Mouse (Mus musculus) hindbrain, embryonic 15.5 days (tissue): ENCODE measurements around the gene Prl5a1. TPM values are rescaled to one million over a fixed set of nuclear protein-coding genes. Genes with fewer than 3 reads are reported as not detected.

ENCODE experiments used
- ATAC-seq: fragments of 200-750 bp; cut with Nextera tagmentation; 2 replicates; pipeline ENCODE4 v1.8.0; 2017; ENCODE audit warnings: low read depth, moderate number of reproducible peaks, moderate TSS enrichment; ENCODE audit not compliant: low FRiP score
- H3K27ac ChIP-seq: fragments of 300-500 bp; sonication (generic); replicated peaks from 2 replicates; pipeline ENCODE4 v1.5.1; 2015; ENCODE audit warnings: mild to moderate bottlenecking, inconsistent platforms
- H3K27me3 ChIP-seq: fragments of 300-500 bp; sonication (generic); 2 replicates; pipeline ENCODE4 v1.6.1; 2015; ENCODE audit warnings: control low read depth, inconsistent platforms
- H3K36me3 ChIP-seq: fragments of 300-500 bp; sonication (generic); 2 replicates; pipeline ENCODE4 v1.6.1; 2015; ENCODE audit warnings: control low read depth, inconsistent platforms
- H3K4me1 ChIP-seq: fragments of 300-500 bp; sonication (generic); replicated peaks from 2 replicates; pipeline ENCODE4 v1.6.1; 2015; ENCODE audit warnings: control low read depth, inconsistent platforms
- H3K4me2 ChIP-seq: fragments of 300-500 bp; sonication (generic); 2 replicates; pipeline ENCODE4 v1.6.1; 2015; ENCODE audit warnings: moderate library complexity, mild to moderate bottlenecking, inconsistent platforms
- H3K4me3 ChIP-seq: fragments of 300-500 bp; sonication (generic); 2 replicates; pipeline ENCODE4 v1.5.1; 2015; ENCODE audit warnings: mild to moderate bottlenecking, inconsistent platforms
- H3K9ac ChIP-seq: fragments of 300-500 bp; sonication (generic); 2 replicates; pipeline ENCODE4 v1.6.1; 2015; ENCODE audit warnings: inconsistent platforms
- H3K9me3 ChIP-seq: fragments of 300-500 bp; sonication (generic); 2 replicates; pipeline ENCODE4 v1.6.1; 2016; ENCODE audit warnings: control low read depth, inconsistent platforms
- WGBS: fragments of 180-500 bp; shearing (Covaris S2); methylation state at CpG from one replicate; pipeline ENCODE4 v1.1.7; 2015; 5-methylcytosine and 5-hydroxymethylcytosine counted together
- polyA plus RNA-seq: library from polyadenylated mRNA; unstranded; fragments of >200 nt; fragmentation: Nextera tagmentation; extraction: Ambion mirVana; gene quantifications from 2 replicates; pipeline ENCODE4 v1.2.1, GENCODE M21; 2015

Gene Prl5a1
- polyA plus RNA-seq, result not detected in 2 replicates

DNA sequence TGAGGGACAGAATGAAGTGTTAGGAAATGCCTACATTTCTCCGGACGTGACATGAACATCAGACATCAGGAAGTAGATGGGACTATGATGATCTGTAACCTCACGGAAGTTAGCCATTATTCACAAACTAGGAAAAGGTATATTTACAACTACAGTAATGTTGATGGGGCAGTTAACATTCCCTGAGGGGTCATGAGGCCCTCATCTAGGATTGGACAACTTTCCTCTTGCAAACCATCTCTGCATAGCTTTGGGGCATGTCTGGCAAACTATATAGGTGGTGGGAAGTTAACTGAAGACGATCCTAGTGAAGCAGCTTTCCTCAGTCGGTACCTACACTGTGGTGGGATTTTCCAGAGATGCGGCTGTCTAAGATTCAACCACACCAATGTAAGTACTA is at the start of gene Prl5a1:
Gene Prl5a1, plus strand, starts transcription at position 301 of the 400 bp plus-strand sequence.
- Histone ChIP-seq H3K27ac (no peak within 1 kb of the TSS), H3K36me3 (no peaks in the 10 kb centered on the region), H3K4me3 (no peak within 1 kb of the TSS), H3K9ac (no peak within 1 kb of the TSS), H3K4me2 (no peak within 1 kb of the TSS), H3K4me1 (no peaks in the 10 kb centered on the region), H3K9me3 (no peaks in the 10 kb centered on the region), H3K27me3 (no peaks in the 10 kb centered on the region)
- 96% methylated on average over 6 of the region's 6 CpGs for WGBS
- no peak for ATAC-seq

DNA sequence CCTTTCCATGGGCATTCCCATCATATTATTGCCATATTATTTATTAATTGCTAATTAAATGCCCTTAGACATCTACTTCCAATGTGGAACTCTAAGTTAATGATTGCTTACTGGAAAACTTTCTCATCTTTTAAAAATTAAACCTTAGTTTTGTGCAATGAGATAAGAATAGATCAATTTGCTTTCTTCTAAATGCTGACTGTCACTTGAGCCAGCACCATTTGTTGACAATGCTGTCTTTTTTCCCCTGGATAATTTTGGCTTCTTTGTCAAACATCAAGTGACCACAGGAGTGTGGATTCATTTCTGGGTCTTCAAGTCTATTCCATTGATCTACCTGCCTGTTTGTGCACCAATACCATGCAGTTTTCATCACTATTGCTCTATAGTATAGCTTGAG is 46.1 kb upstream of the Prl5a1 start:
- Histone ChIP-seq H3K4me3 (no peak overlapping the region), H3K4me1 (no peaks in the 10 kb centered on the region), H3K36me3 (no peaks in the 10 kb centered on the region), H3K4me2 (no peak overlapping the region), H3K9ac (no peak overlapping the region), H3K27ac (no peak overlapping the region), H3K27me3 (no peaks in the 10 kb centered on the region), H3K9me3 (no peaks in the 10 kb centered on the region)
- no peak for ATAC-seq

DNA sequence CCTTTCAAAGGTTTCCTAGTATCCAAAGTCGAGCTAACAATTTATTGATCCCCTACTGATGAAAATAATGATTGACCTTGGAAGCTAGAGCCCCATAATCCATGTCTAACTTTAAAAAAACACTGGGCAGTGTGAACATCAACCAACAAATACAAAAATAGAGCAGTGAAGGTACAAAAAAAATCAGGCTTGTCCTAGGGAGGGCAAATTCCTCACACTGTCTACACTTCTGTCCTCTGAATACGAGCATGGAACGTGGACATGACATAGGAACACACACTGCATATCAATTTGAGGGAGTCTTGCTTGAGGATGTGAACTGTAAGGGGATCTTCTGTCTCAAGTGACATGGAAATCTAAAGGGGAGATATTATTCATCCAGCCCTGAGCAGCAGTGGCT is 33.7 kb upstream of the Prl5a1 start:
- no peaks in the 10 kb centered on the region for H3K27me3 ChIP-seq
- H3K27ac ChIP-seq, result no peak overlapping the region
- no peak for ATAC-seq
- no peak overlapping the region for H3K4me3 ChIP-seq
- no peak overlapping the region for H3K4me2 ChIP-seq
- H3K4me1 ChIP-seq, result no peaks in the 10 kb centered on the region
- 88% methylated on average over 3 of the region's 3 CpGs for WGBS
- H3K9me3 ChIP-seq, result no peaks in the 10 kb centered on the region
- no peaks in the 10 kb centered on the region for H3K36me3 ChIP-seq
- H3K9ac ChIP-seq, result no peak overlapping the region

DNA sequence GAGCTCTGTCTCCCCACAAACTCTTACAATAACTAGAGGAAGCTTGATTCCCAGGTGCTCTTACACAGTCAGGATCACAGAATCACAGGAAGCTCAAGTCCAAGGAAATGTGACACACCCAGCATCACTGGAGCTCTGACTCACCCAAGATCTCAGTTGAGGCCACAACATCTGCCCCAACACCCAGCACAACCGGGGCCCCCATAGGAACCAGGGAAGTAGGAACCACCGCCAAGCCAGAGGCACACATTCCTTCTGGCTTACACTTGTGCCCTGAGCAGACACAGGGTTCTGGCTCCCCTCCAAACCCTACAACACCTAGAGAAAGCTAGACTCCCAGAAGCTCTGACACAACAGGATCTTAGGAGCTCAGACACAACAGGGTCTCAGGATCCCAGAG is 9.5 kb upstream of the Prl5a1 start:
- no peak for ATAC-seq
- H3K9ac ChIP-seq, result no peak overlapping the region
- no peak overlapping the region for H3K4me2 ChIP-seq
- no peak overlapping the region for H3K4me3 ChIP-seq
- H3K4me1 ChIP-seq, result no peaks in the 10 kb centered on the region
- no peaks in the 10 kb centered on the region for H3K27me3 ChIP-seq
- WGBS, result 86% methylated on average over 2 of the region's 2 CpGs
- no peaks in the 10 kb centered on the region for H3K36me3 ChIP-seq
- H3K27ac ChIP-seq, result no peak overlapping the region
- no peaks in the 10 kb centered on the region for H3K9me3 ChIP-seq

DNA sequence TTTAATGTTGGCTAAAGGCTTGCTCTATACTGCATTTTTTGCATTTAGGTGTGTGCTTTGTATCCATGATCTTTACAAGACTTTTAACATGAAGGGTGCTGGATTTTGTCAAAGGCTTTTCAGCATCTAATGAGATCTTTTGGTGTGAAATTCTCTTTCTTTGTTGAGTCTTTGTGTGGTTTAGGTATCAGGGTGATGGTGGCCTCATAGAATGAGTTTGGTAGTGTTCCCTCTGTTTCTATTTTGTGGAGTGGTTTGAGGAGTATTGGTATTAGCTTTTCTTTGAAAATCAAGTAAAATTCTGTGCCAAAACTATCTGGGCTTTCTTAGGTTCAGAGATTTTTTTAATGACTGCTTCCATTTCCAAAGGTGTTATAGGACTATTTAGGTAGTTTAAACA is 6.5 kb upstream of the Prl5a1 start:
- Histone ChIP-seq H3K27ac (no peak overlapping the region), H3K27me3 (no peaks in the 10 kb centered on the region), H3K4me2 (no peak overlapping the region), H3K36me3 (no peaks in the 10 kb centered on the region), H3K9ac (no peak overlapping the region), H3K4me1 (no peaks in the 10 kb centered on the region), H3K4me3 (no peak overlapping the region), H3K9me3 (no peaks in the 10 kb centered on the region)
- no peak for ATAC-seq

Other genes starting within 250 kb of the Prl5a1 start
- not detected in 2 replicates for gene Prl4a1, start 126.3 kb upstream of the Prl5a1 start, polyA plus RNA-seq
- gene Gm11361, start 115.0 kb downstream of the Prl5a1 start, polyA plus RNA-seq, result 2.6 and 3.0 TPM in 2 replicates